Mouse (Mus musculus) limb, embryonic 10.5 days (tissue): ENCODE measurements around the gene Sytl2. TPM values are rescaled to one million over a fixed set of nuclear protein-coding genes. Genes with fewer than 3 reads are reported as not detected.

Source experiments
- DNase-seq: peaks from one replicate; pipeline ENCODE4 v3.0.0-alpha.2; 2017; ENCODE audit warnings: low spot score
- H3K27ac ChIP-seq: fragments of 300-500 bp; sonication (generic); 2 replicates; pipeline ENCODE4 v1.5.1; 2016; ENCODE audit warnings: mild to moderate bottlenecking
- H3K27me3 ChIP-seq: fragments of 300-500 bp; sonication (generic); 2 replicates; pipeline ENCODE4 v1.6.1; 2016; ENCODE audit warnings: low read depth, mild to moderate bottlenecking; ENCODE audit not compliant: poor library complexity, severe bottlenecking
- H3K36me3 ChIP-seq: fragments of 300-500 bp; sonication (generic); 2 replicates; pipeline ENCODE4 v1.6.1; 2016; ENCODE audit warnings: mild to moderate bottlenecking, moderate library complexity
- H3K4me1 ChIP-seq: fragments of 300-500 bp; sonication (generic); 2 replicates; pipeline ENCODE4 v1.6.1; 2016
- H3K4me3 ChIP-seq: fragments of 300-500 bp; sonication (generic); 2 replicates; pipeline ENCODE4 v1.5.1; 2016; ENCODE audit warnings: mild to moderate bottlenecking, moderate library complexity
- H3K9me3 ChIP-seq: fragments of 300-500 bp; sonication (generic); replicated peaks from 2 replicates; pipeline ENCODE4 v1.6.1; 2016; ENCODE audit warnings: mild to moderate bottlenecking
- WGBS: fragments of 180-500 bp; shearing (Covaris S2); methylation state at CpG from one replicate; pipeline ENCODE4 v1.1.7; 2016; 5-methylcytosine and 5-hydroxymethylcytosine counted together
- polyA plus RNA-seq: library from polyadenylated mRNA; unstranded; fragments of >200 nt; fragmentation: Nextera tagmentation; extraction: Ambion mirVana; gene quantifications from 2 replicates; pipeline ENCODE4 v1.2.1, GENCODE M21; 2016

The Sytl2 gene
- polyA plus RNA-seq, 1 experiment from 2014 or later = 2.7 TPM

GRCm38 (mm10) chr7:90319446-90319845, 17.4 kb downstream of the Sytl2 start:
- no peaks in the 10 kb centered on the region for H3K36me3 ChIP-seq
- H3K4me3 ChIP-seq = no peak overlapping the region
- no peak overlapping the region for H3K27ac ChIP-seq
- 94% methylated on average over 1 of the region's 1 CpGs for WGBS
- no peaks in the 10 kb centered on the region for H3K9me3 ChIP-seq
- H3K27me3 ChIP-seq = no peaks in the 10 kb centered on the region
- H3K4me1 ChIP-seq = no peaks in the 10 kb centered on the region
- DNase-seq = no peak

GRCm38 (mm10) chr7:90320124-90320523, 18.1 kb downstream of the Sytl2 start:
- no peak overlapping the region for H3K4me3 ChIP-seq
- H3K27me3 ChIP-seq = no peaks in the 10 kb centered on the region
- no peaks in the 10 kb centered on the region for H3K9me3 ChIP-seq
- DNase-seq = no peak
- H3K36me3 ChIP-seq = no peaks in the 10 kb centered on the region
- H3K4me1 ChIP-seq = no peaks in the 10 kb centered on the region
- no peak overlapping the region for H3K27ac ChIP-seq
- 57% methylated on average over 5 of the region's 5 CpGs for WGBS

GRCm38 (mm10) chr7:90325166-90325565, 23.1 kb downstream of the Sytl2 start:
- Histone ChIP-seq H3K4me3 (no peak overlapping the region), H3K4me1 (no peaks in the 10 kb centered on the region), H3K36me3 (no peaks in the 10 kb centered on the region), H3K27me3 (no peaks in the 10 kb centered on the region), H3K27ac (no peak overlapping the region), H3K9me3 (no peaks in the 10 kb centered on the region)
- DNase-seq = no peak
- WGBS = 94% methylated on average over 4 of the region's 4 CpGs

- Histone ChIP-seq H3K27me3 (no peaks in the 10 kb centered on the region), H3K4me1 (no peaks in the 10 kb centered on the region), H3K9me3 (no peaks in the 10 kb centered on the region), H3K36me3 (no peaks in the 10 kb centered on the region), H3K4me3 (no peak overlapping the region), H3K27ac (no peak overlapping the region)
- 73% methylated on average over 1 of the region's 1 CpGs for WGBS
- no peak for DNase-seq
Measured at GRCm38 (mm10) chr7:90330200-90330599, 28.1 kb downstream of the Sytl2 start.

- Histone ChIP-seq H3K9me3 (no peaks in the 10 kb centered on the region), H3K27ac (no peak overlapping the region), H3K4me1 (0 out of 2 replicates have a peak, but pooled peaks cover 4% of the 10 kb centered on the region), H3K36me3 (no peaks in the 10 kb centered on the region), H3K4me3 (no peak overlapping the region), H3K27me3 (no peaks in the 10 kb centered on the region)
- 91% methylated on average over 3 of the region's 3 CpGs for WGBS
- DNase-seq = no peak
Measured at GRCm38 (mm10) chr7:90332483-90333065, 30.5 kb downstream of the Sytl2 start.

GRCm38 (mm10) chr7:90334362-90334761, 32.3 kb downstream of the Sytl2 start:
- H3K36me3 ChIP-seq = no peaks in the 10 kb centered on the region
- no peak overlapping the region for H3K27ac ChIP-seq
- 83% methylated on average over 6 of the region's 6 CpGs for WGBS
- no peaks in the 10 kb centered on the region for H3K9me3 ChIP-seq
- H3K27me3 ChIP-seq = no peaks in the 10 kb centered on the region
- no peak overlapping the region for H3K4me3 ChIP-seq
- 0 out of 2 replicates have a peak, but pooled peaks cover 4% of the 10 kb centered on the region for H3K4me1 ChIP-seq
- no peak for DNase-seq

- H3K27me3 ChIP-seq = no peaks in the 10 kb centered on the region
- H3K27ac ChIP-seq = no peak overlapping the region
- no peaks in the 10 kb centered on the region for H3K9me3 ChIP-seq
- H3K4me1 ChIP-seq = 0 out of 2 replicates have a peak, but pooled peaks cover 4% of the 10 kb centered on the region
- H3K4me3 ChIP-seq = no peak overlapping the region
- 91% methylated on average over 3 of the region's 3 CpGs for WGBS
- no peak for DNase-seq
- no peaks in the 10 kb centered on the region for H3K36me3 ChIP-seq
Measured at GRCm38 (mm10) chr7:90334831-90335230, 32.8 kb downstream of the Sytl2 start.

GRCm38 (mm10) chr7:90335755-90336194, 33.7 kb downstream of the Sytl2 start:
- no peaks in the 10 kb centered on the region for H3K9me3 ChIP-seq
- no peaks in the 10 kb centered on the region for H3K36me3 ChIP-seq
- H3K4me3 ChIP-seq = no peak overlapping the region
- no peak for DNase-seq
- WGBS = 37% methylated on average over 3 of the region's 3 CpGs
- no peaks in the 10 kb centered on the region for H3K27me3 ChIP-seq
- 0 out of 2 replicates have a peak, but pooled peaks cover 4% of the 10 kb centered on the region for H3K4me1 ChIP-seq
- H3K27ac ChIP-seq = no peak overlapping the region

- no peak overlapping the region for H3K27ac ChIP-seq
- H3K36me3 ChIP-seq = no peaks in the 10 kb centered on the region
- H3K4me1 ChIP-seq = no peaks in the 10 kb centered on the region
- no peaks in the 10 kb centered on the region for H3K9me3 ChIP-seq
- H3K27me3 ChIP-seq = no peaks in the 10 kb centered on the region
- no peak overlapping the region for H3K4me3 ChIP-seq
- 78% methylated on average over 12 of the region's 12 CpGs for whole genome bisulfite sequencing
- DNase-seq = no peak
Measured at GRCm38 (mm10) chr7:90341212-90341957, 39.3 kb downstream of the Sytl2 start.

GRCm38 (mm10) chr7:90344903-90345302, 42.9 kb downstream of the Sytl2 start:
- Histone ChIP-seq H3K27ac (no peak overlapping the region), H3K4me1 (no peaks in the 10 kb centered on the region), H3K27me3 (no peaks in the 10 kb centered on the region), H3K9me3 (no peaks in the 10 kb centered on the region), H3K4me3 (no peak overlapping the region), H3K36me3 (no peaks in the 10 kb centered on the region)
- 85% methylated on average over 3 of the region's 3 CpGs for WGBS
- no peak for DNase-seq

GRCm38 (mm10) chr7:90347779-90348437, 45.9 kb downstream of the Sytl2 start:
- Histone ChIP-seq H3K36me3 (no peaks in the 10 kb centered on the region), H3K9me3 (no peaks in the 10 kb centered on the region), H3K27ac (no peak overlapping the region), H3K4me3 (no peak overlapping the region), H3K27me3 (no peaks in the 10 kb centered on the region), H3K4me1 (no peaks in the 10 kb centered on the region)
- no peak for DNase-seq
- WGBS = 90% methylated on average over 5 of the region's 5 CpGs

- no peak overlapping the region for H3K4me3 ChIP-seq
- H3K36me3 ChIP-seq = no peaks in the 10 kb centered on the region
- peaks cover 6% of the 10 kb centered on the region; the same call in 1 of the 2 replicates for H3K4me1 ChIP-seq
- 80% methylated on average over 5 of the region's 5 CpGs for WGBS
- H3K27ac ChIP-seq = no peak overlapping the region
- H3K27me3 ChIP-seq = no peaks in the 10 kb centered on the region
- DNase-seq = no peak
- no peaks in the 10 kb centered on the region for H3K9me3 ChIP-seq
Measured at GRCm38 (mm10) chr7:90349014-90349413, 47.0 kb downstream of the Sytl2 start.

GRCm38 (mm10) chr7:90352183-90352582, 50.1 kb downstream of the Sytl2 start:
- no peak overlapping the region for H3K4me3 ChIP-seq

More at GRCm38 (mm10) chr7:90352183-90352582, 50.1 kb downstream of the Sytl2 start:
- peaks cover 6% of the 10 kb centered on the region; the same call in 1 of the 2 replicates for H3K4me1 ChIP-seq
- H3K36me3 ChIP-seq = no peaks in the 10 kb centered on the region
- 73% methylated on average over 3 of the region's 3 CpGs for WGBS
- no peaks in the 10 kb centered on the region for H3K9me3 ChIP-seq
- H3K27me3 ChIP-seq = no peaks in the 10 kb centered on the region
- no peak for DNase-seq
- no peak overlapping the region for H3K27ac ChIP-seq
